Mouse (Mus musculus): ENCODE measurements around the gene Nek7. TPM values are rescaled to one million over a fixed set of nuclear protein-coding genes. Genes with fewer than 3 reads are reported as not detected.

Nek7 gene
- polyA plus RNA-seq, 1 experiment from 2014 or later = 24.3 TPM

DNA sequence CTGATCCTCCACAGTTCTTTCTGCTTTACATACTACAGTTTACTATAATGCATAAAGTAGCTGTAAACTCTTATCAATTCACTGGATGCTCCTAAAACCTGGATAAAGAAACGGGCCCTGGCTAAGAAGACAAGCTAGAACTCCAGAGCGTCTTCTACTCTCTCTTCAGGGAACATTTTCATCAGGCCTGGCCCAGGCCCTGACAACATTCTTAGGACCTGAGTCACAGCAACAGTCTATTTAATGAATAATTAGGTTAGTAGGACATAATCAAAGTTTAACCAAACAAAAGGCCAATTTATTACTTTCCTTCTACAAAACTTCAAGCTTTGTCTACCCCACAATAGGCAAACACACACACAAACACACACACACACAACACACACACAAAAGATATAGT, 15.2 kb downstream of the Nek7 start:
- no peak for DNase-seq
- Histone ChIP-seq H3K4me2 (ENCODE audit: low read length) (no peak overlapping the region), H3K4me1 (ENCODE audit: control insufficient read depth, insufficient read depth, low read length) (0 out of 2 replicates have a peak, but pooled peaks cover 3% of the 10 kb centered on the region), H3K4me3 (replicated peaks; ENCODE audit: low read depth, low read length) (no peak overlapping the region), H3K9ac (replicated peaks; ENCODE audit: low read length) (no peak overlapping the region), H3K36me3 (ENCODE audit: control insufficient read depth, insufficient read depth, low read length) (no peaks in the 10 kb centered on the region), H3K27me3 (ENCODE audit: control insufficient read depth, insufficient read depth, low read length) (no peaks in the 10 kb centered on the region), H3K9me3 (ENCODE audit: control insufficient read depth, low read length) (no peaks in the 10 kb centered on the region), H3K27ac (replicated peaks; ENCODE audit: low read depth, low read length) (no peak overlapping the region)
- ATAC-seq (ENCODE audit: low FRiP score, low TSS enrichment) = no peak
- WGBS = 97% methylated on average over 2 of the region's 2 CpGs

DNA sequence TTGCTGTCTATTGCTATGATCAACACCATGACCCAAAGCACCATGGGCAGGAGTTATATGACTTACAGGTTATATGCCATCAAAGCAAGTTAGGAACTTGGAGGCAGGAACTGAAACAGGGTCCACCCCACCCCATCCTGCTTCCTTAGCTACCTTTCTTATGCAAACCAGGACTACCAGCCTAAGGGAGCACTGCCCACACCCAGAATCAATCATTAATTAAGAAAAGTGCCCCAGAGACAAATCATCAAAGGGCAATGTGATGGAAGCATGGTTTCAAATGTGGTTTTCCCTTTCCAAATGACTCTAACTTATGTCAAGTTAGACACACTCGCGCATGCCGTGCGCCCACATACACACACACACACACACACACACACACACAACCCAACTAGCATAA, 16.0 kb downstream of the Nek7 start:
- Histone ChIP-seq H3K27me3 (ENCODE audit: control insufficient read depth, insufficient read depth, low read length) (no peaks in the 10 kb centered on the region), H3K27ac (replicated peaks; ENCODE audit: low read depth, low read length) (no peak overlapping the region), H3K9ac (replicated peaks; ENCODE audit: low read length) (no peak overlapping the region), H3K4me2 (ENCODE audit: low read length) (no peak overlapping the region), H3K36me3 (ENCODE audit: control insufficient read depth, insufficient read depth, low read length) (no peaks in the 10 kb centered on the region), H3K9me3 (ENCODE audit: control insufficient read depth, low read length) (no peaks in the 10 kb centered on the region), H3K4me3 (replicated peaks; ENCODE audit: low read depth, low read length) (no peak overlapping the region), H3K4me1 (ENCODE audit: control insufficient read depth, insufficient read depth, low read length) (0 out of 2 replicates have a peak, but pooled peaks cover 3% of the 10 kb centered on the region)
- ATAC-seq (ENCODE audit: low FRiP score, low TSS enrichment) = no peak
- DNase-seq = no peak
- WGBS = 95% methylated on average over 4 of the region's 4 CpGs

DNA sequence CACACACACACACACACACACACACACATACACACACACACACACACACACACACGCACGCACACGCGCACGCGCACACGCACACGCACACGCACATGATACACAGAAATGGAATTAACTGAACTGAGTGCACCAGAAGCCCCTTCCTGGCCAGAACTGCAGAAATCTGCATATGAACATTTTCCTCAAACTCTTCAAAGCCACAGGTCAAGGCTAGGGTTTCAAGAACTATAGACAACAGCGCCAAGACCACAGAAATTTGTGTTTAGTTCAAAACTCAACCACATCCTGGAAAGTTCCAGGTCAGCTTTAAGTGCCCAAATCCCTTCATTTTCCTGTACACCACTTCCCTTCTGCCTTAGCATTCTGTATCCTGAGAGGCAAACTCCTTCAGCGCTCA, 21.9 kb downstream of the Nek7 start:
- Histone ChIP-seq H3K4me1 (ENCODE audit: control insufficient read depth, insufficient read depth, low read length) (0 out of 2 replicates have a peak, but pooled peaks cover 3% of the 10 kb centered on the region), H3K4me2 (ENCODE audit: low read length) (no peak overlapping the region), H3K27ac (replicated peaks; ENCODE audit: low read depth, low read length) (no peak overlapping the region), H3K4me3 (replicated peaks; ENCODE audit: low read depth, low read length) (no peak overlapping the region), H3K36me3 (ENCODE audit: control insufficient read depth, insufficient read depth, low read length) (no peaks in the 10 kb centered on the region), H3K27me3 (ENCODE audit: control insufficient read depth, insufficient read depth, low read length) (no peaks in the 10 kb centered on the region), H3K9ac (replicated peaks; ENCODE audit: low read length) (no peak overlapping the region), H3K9me3 (ENCODE audit: control insufficient read depth, low read length) (no peaks in the 10 kb centered on the region)
- 86% methylated on average over 11 of the region's 11 CpGs for WGBS
- DNase-seq = no peak
- no peak for ATAC-seq (ENCODE audit: low FRiP score, low TSS enrichment)

DNA sequence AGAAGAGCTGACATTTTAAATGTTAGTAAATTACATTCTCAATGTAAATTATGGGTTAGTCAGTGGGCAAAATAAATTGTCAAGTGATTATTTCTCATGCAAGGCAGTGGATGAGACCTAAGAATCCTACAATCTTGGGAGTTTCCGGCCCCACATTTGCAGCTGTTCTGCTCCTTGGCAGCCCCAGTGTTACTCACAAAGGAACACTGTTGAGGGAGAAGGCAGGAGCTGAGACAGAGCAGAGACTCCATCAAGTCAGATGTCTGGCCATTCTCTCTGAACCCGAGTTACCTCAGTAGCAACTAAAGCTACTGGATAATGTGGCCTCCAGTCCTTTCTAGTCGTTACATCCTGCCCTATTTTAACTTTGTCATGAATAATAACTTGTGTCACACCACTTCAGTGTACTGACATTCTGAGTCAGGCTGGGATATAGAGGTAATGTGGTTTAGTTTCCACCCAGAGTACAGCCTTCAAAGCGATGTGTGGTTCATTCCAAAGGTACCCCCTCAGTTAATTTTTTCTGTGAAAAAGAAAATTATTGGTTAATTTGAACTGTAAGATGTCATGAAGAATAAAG, 23.7 kb downstream of the Nek7 start:
- H3K27me3 ChIP-seq (ENCODE audit: control insufficient read depth, insufficient read depth, low read length) = no peaks in the 10 kb centered on the region
- no peak overlapping the region for H3K9ac ChIP-seq (replicated peaks; ENCODE audit: low read length)
- H3K27ac ChIP-seq (replicated peaks; ENCODE audit: low read depth, low read length) = 0 out of 2 replicates have a peak overlapping the region, but pooled peaks have one; percentile 2
- H3K4me3 ChIP-seq (replicated peaks; ENCODE audit: low read depth, low read length) = no peak overlapping the region
- no peaks in the 10 kb centered on the region for H3K9me3 ChIP-seq (ENCODE audit: control insufficient read depth, low read length)
- no peaks in the 10 kb centered on the region for H3K36me3 ChIP-seq (ENCODE audit: control insufficient read depth, insufficient read depth, low read length)
- DNase-seq (no peak), ATAC-seq (ENCODE audit: low FRiP score, low TSS enrichment) (no peak)
- 0 out of 2 replicates have a peak, but pooled peaks cover 3% of the 10 kb centered on the region for H3K4me1 ChIP-seq (ENCODE audit: control insufficient read depth, insufficient read depth, low read length)
- 65% methylated on average over 4 of the region's 4 CpGs for WGBS
- no peak overlapping the region for H3K4me2 ChIP-seq (ENCODE audit: low read length)

DNA sequence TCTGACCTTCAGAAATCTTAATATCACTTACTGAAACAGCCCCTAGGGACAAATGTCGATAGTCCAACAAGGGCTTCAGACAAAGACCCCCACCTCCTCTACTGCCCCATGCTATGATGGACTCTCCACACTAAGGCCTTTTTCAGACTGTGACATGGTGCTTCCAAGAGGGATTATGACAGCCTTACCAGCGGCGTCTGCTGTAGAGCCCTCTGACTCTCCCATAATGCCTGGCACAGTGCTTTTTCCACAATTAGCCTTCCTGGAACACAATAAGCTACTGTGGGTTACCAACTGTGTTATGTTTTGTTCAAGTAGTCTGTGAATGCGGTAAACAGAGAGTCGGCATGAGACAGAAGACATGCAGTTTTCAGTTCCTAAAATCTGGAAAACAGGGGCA, 25.0 kb downstream of the Nek7 start:
- Histone ChIP-seq H3K36me3 (ENCODE audit: control insufficient read depth, insufficient read depth, low read length) (no peaks in the 10 kb centered on the region), H3K4me1 (ENCODE audit: control insufficient read depth, insufficient read depth, low read length) (0 out of 2 replicates have a peak, but pooled peaks cover 2% of the 10 kb centered on the region), H3K27ac (replicated peaks; ENCODE audit: low read depth, low read length) (no peak overlapping the region), H3K9ac (replicated peaks; ENCODE audit: low read length) (no peak overlapping the region), H3K4me3 (replicated peaks; ENCODE audit: low read depth, low read length) (no peak overlapping the region), H3K4me2 (ENCODE audit: low read length) (no peak overlapping the region), H3K27me3 (ENCODE audit: control insufficient read depth, insufficient read depth, low read length) (no peaks in the 10 kb centered on the region), H3K9me3 (ENCODE audit: control insufficient read depth, low read length) (no peaks in the 10 kb centered on the region)
- ATAC-seq (ENCODE audit: low FRiP score, low TSS enrichment) (no peak), DNase-seq (peak; percentile 31)
- WGBS = 64% methylated on average over 5 of the region's 5 CpGs

DNA sequence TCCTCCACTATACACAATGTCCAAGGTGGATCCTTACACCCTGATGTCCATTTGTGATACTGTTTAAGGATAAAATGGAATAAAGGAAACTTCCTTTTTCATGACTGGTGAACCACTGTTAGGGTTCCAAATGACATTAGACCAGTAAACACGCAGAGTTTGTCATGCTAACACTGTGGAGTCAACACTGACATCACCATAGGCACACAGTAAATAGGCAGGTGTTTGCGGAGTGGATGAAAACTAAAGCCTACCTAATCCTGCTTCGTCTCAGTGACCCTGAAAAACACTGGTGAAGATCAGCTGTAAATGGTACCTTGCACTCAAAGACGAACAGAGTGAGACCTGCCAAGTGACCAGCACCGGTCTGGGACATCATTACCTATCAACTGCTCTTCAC, 26.0 kb downstream of the Nek7 start:
- Histone ChIP-seq H3K9me3 (ENCODE audit: control insufficient read depth, low read length) (no peaks in the 10 kb centered on the region), H3K4me2 (ENCODE audit: low read length) (no peak overlapping the region), H3K4me1 (ENCODE audit: control insufficient read depth, insufficient read depth, low read length) (no peaks in the 10 kb centered on the region), H3K4me3 (replicated peaks; ENCODE audit: low read depth, low read length) (no peak overlapping the region), H3K27ac (replicated peaks; ENCODE audit: low read depth, low read length) (no peak overlapping the region), H3K27me3 (ENCODE audit: control insufficient read depth, insufficient read depth, low read length) (no peaks in the 10 kb centered on the region), H3K9ac (replicated peaks; ENCODE audit: low read length) (no peak overlapping the region), H3K36me3 (ENCODE audit: control insufficient read depth, insufficient read depth, low read length) (no peaks in the 10 kb centered on the region)
- 89% methylated on average over 5 of the region's 5 CpGs for WGBS
- ATAC-seq (ENCODE audit: low FRiP score, low TSS enrichment) (no peak), DNase-seq (no peak)

DNA sequence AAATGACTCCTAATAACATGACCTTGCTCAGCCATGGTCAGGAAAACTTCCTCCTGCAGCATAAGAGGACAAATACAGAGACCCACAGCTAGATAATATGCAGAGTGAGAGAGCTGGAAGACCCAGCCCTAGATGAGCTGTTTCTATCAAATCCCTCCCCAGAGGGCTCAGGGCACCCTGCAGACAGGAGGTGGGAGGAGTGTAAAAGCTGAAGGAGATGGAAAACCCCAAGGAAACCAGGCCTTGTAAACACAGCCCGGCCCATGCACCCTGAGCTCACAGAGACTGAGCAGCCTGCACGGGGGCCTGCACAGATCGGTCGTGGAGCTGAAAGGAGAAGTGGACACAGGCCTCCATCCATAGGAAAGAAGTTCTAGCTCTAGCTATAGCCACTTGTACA, 27.5 kb downstream of the Nek7 start:
- H3K4me2 ChIP-seq (ENCODE audit: low read length) = no peak overlapping the region
- H3K9me3 ChIP-seq (ENCODE audit: control insufficient read depth, low read length) = no peaks in the 10 kb centered on the region
- no peak overlapping the region for H3K9ac ChIP-seq (replicated peaks; ENCODE audit: low read length)
- no peaks in the 10 kb centered on the region for H3K4me1 ChIP-seq (ENCODE audit: control insufficient read depth, insufficient read depth, low read length)
- no peak overlapping the region for H3K4me3 ChIP-seq (replicated peaks; ENCODE audit: low read depth, low read length)
- WGBS = 92% methylated on average over 4 of the region's 4 CpGs
- H3K36me3 ChIP-seq (ENCODE audit: control insufficient read depth, insufficient read depth, low read length) = no peaks in the 10 kb centered on the region
- no peaks in the 10 kb centered on the region for H3K27me3 ChIP-seq (ENCODE audit: control insufficient read depth, insufficient read depth, low read length)
- ATAC-seq (ENCODE audit: low FRiP score, low TSS enrichment) (no peak), DNase-seq (no peak)
- H3K27ac ChIP-seq (replicated peaks; ENCODE audit: low read depth, low read length) = no peak overlapping the region

DNA sequence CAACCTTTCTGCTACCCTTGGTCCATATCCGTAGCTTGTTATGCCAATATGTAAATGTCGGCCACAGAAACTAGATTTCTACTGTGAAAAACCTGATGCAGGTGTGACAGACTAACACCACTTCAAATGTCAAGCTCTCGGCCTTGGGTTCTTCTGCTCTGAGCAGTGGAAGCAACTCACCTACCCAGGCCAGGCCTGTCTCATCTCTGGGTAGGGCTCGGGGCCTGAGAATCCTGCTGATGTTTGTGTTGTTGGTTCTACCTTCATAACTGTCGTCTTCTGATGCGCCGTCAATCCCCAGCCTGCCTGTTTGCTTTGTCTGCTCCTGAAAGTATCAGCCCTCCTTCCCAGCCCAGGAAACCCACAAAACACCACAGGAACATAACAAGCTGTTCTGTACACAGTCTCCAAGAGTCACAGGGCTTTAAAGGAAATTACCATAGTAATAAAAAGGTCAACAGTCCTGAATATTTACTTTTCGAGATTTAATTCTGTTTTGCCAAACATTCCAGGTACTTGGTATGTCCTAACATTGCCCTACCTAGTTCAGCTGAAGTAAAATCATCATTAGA, 29.4 kb downstream of the Nek7 start:
- H3K36me3 ChIP-seq (ENCODE audit: control insufficient read depth, insufficient read depth, low read length) = no peaks in the 10 kb centered on the region
- no peaks in the 10 kb centered on the region for H3K27me3 ChIP-seq (ENCODE audit: control insufficient read depth, insufficient read depth, low read length)
- H3K4me1 ChIP-seq (ENCODE audit: control insufficient read depth, insufficient read depth, low read length) = no peaks in the 10 kb centered on the region
- H3K9me3 ChIP-seq (ENCODE audit: control insufficient read depth, low read length) = no peaks in the 10 kb centered on the region
- no peak overlapping the region for H3K4me2 ChIP-seq (ENCODE audit: low read length)
- ATAC-seq (ENCODE audit: low FRiP score, low TSS enrichment) (no peak), DNase-seq (no peak)
- H3K4me3 ChIP-seq (replicated peaks; ENCODE audit: low read depth, low read length) = no peak overlapping the region
- no peak overlapping the region for H3K27ac ChIP-seq (replicated peaks; ENCODE audit: low read depth, low read length)
- no peak overlapping the region for H3K9ac ChIP-seq (replicated peaks; ENCODE audit: low read length)
- WGBS = 92% methylated on average over 8 of the region's 8 CpGs

DNA sequence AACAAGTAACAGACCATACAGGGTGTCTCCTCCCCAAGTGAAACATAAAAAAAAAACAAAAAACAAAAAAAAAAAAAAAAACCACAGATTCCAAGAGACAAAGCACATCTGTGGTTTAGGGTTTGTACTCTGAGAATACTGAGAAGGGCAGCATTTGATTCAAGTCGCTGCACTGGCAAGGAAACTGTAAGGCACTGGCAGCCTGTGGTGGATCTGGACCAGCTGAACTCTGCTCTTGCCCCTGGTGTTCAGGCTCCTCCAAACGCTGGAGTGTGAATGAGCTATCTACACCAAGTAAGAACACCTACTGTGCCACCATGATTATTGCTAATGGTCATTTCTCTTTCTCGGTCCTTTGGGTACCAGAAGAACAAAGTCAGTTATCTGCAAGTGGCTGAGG, 30.8 kb downstream of the Nek7 start:
- ATAC-seq (ENCODE audit: low FRiP score, low TSS enrichment) = no peak
- Histone ChIP-seq H3K4me1 (ENCODE audit: control insufficient read depth, insufficient read depth, low read length) (no peaks in the 10 kb centered on the region), H3K4me2 (ENCODE audit: low read length) (no peak overlapping the region), H3K4me3 (replicated peaks; ENCODE audit: low read depth, low read length) (no peak overlapping the region), H3K9me3 (ENCODE audit: control insufficient read depth, low read length) (no peaks in the 10 kb centered on the region), H3K27ac (replicated peaks; ENCODE audit: low read depth, low read length) (no peak overlapping the region), H3K27me3 (ENCODE audit: control insufficient read depth, insufficient read depth, low read length) (no peaks in the 10 kb centered on the region), H3K36me3 (ENCODE audit: control insufficient read depth, insufficient read depth, low read length) (no peaks in the 10 kb centered on the region), H3K9ac (replicated peaks; ENCODE audit: low read length) (no peak overlapping the region)
- 79% methylated on average over 3 of the region's 3 CpGs for WGBS
- DNase-seq = no peak

All from midbrain, embryonic 14.5 days (tissue).